Mouse (Mus musculus) CH12.LX (cell line): Measurements from ENCODE around the gene Pilra. TPM values are rescaled to one million over a fixed set of nuclear protein-coding genes. Genes with fewer than 3 reads are reported as not detected.
A peak's percentile ranks its signal among the peaks of the same experiment; 100 is the strongest.
"Not testable (repeated sequence)": the region's sequence is repeated elsewhere in the genome, so short reads cannot be mapped to it uniquely, and the experiment has no call there.

Experiments used
- DNase-seq: peaks from one replicate; pipeline ENCODE4 v3.0.0-alpha.2; 2013; ENCODE audit errors: extremely low read depth
- H3K27ac ChIP-seq: 2 replicates; pipeline ENCODE4 v1.5.1; 2012; ENCODE audit warnings: low read depth, mild to moderate bottlenecking, control low read depth, moderate library complexity; ENCODE audit not compliant: insufficient read depth
- H3K27me3 ChIP-seq: replicated peaks from 2 replicates; pipeline ENCODE3; 2012; ENCODE audit warnings: inconsistent platforms
- H3K36me3 ChIP-seq, 2 experiments: replicated peaks in 1 of 2; 2 replicates each; pipeline versions ENCODE3 to v1.6.1; 2012; ENCODE audit warnings: inconsistent platforms in 1 of 2, low read length in 1 of 2, mild to moderate bottlenecking in 1 of 2, mixed read lengths in 1 of 2, moderate library complexity in 1 of 2; ENCODE audit not compliant: control insufficient read depth in 1 of 2, insufficient read depth in 1 of 2
- H3K4me1 ChIP-seq, 2 experiments: 2 replicates each; pipeline ENCODE4 v1.6.1; 2012; ENCODE audit warnings: inconsistent platforms in 1 of 2, moderate library complexity in 1 of 2; ENCODE audit not compliant: insufficient read depth in 2 of 2, control insufficient read depth in 1 of 2
- H3K4me2 ChIP-seq: 2 replicates; pipeline ENCODE4 v1.6.1; 2012; ENCODE audit warnings: low read depth, mild to moderate bottlenecking, control low read depth; ENCODE audit not compliant: poor library complexity, insufficient read depth, severe bottlenecking
- H3K4me3 ChIP-seq, 3 experiments: fragments of 150-350 bp in 1 of 3; sonication (generic) in 1 of 3; replicated peaks in 1 of 3; 2 replicates each; pipeline versions ENCODE3 to v1.5.1; 2011 to 2012; ENCODE audit warnings: low read depth in 2 of 3, low read length in 2 of 3, mild to moderate bottlenecking in 2 of 3, moderate library complexity in 2 of 3, control low read depth in 1 of 3, improper control_type of control experiment in 1 of 3, inconsistent platforms in 1 of 3, mixed read lengths in 1 of 3; ENCODE audit not compliant: poor library complexity in 1 of 3
- H3K79me2 ChIP-seq: replicated peaks from 2 replicates; pipeline ENCODE4 v1.6.1; 2012; ENCODE audit warnings: mild to moderate bottlenecking, moderate library complexity; ENCODE audit not compliant: control insufficient read depth, poor library complexity, insufficient read depth, severe bottlenecking; ENCODE audit errors: extremely low read depth
- H3K9ac ChIP-seq: 2 replicates; pipeline ENCODE4 v1.6.1; 2012; ENCODE audit warnings: low read depth, mild to moderate bottlenecking, control low read depth, moderate library complexity; ENCODE audit not compliant: insufficient read depth
- H3K9me3 ChIP-seq: replicated peaks from 2 replicates; pipeline ENCODE3; 2012; ENCODE audit warnings: low read length, inconsistent platforms, mixed read lengths
- CTCF ChIP-seq, 2 experiments: IDR thresholded peaks in 1 of 2; conservative IDR thresholded peaks in 1 of 2; 2 replicates each; pipeline ENCODE4 v1.5.1; 2011 to 2012; ENCODE audit warnings: low read depth in 2 of 2, low read length in 2 of 2, improper control_type of control experiment in 1 of 2, inconsistent platforms in 1 of 2, mild to moderate bottlenecking in 1 of 2, moderate library complexity in 1 of 2
- GABPA ChIP-seq: IDR thresholded peaks from 2 replicates; pipeline ENCODE4 v1.6.1; 2012; ENCODE audit warnings: low read depth, low read length, improper control_type of control experiment, inconsistent platforms; ENCODE audit not compliant: insufficient replicate concordance
- MAX ChIP-seq: IDR thresholded peaks from 2 replicates; pipeline ENCODE4 v1.6.1; 2011; ENCODE audit warnings: low read length, improper control_type of control experiment
- MYC ChIP-seq: IDR thresholded peaks from 2 replicates; pipeline ENCODE4 v1.6.1; 2011; ENCODE audit warnings: low read depth, mild to moderate bottlenecking, improper control_type of control experiment, low read length
- RAD21 ChIP-seq: IDR thresholded peaks from 2 replicates; pipeline ENCODE4 v1.6.1; 2011; ENCODE audit warnings: low read depth, mild to moderate bottlenecking, low read length, improper control_type of control experiment, moderate library complexity
- SMC3 ChIP-seq: IDR thresholded peaks from 2 replicates; pipeline ENCODE4 v1.6.1; 2011; ENCODE audit warnings: low read depth, low read length, improper control_type of control experiment
- TBP ChIP-seq: conservative IDR thresholded peaks from 2 replicates; pipeline ENCODE4 v1.6.1; 2011; ENCODE audit warnings: low read depth, low read length, improper control_type of control experiment
- ZC3H11A ChIP-seq: IDR thresholded peaks from 2 replicates; pipeline ENCODE4 v1.6.1; 2012; ENCODE audit warnings: low read depth, mild to moderate bottlenecking, inconsistent platforms, low read length, improper control_type of control experiment
- ZKSCAN1 ChIP-seq: IDR thresholded peaks from 2 replicates; pipeline ENCODE4 v1.6.1; 2012; ENCODE audit warnings: low read depth, inconsistent platforms, low read length, improper control_type of control experiment, borderline replicate concordance
- dilution Hi-C: fragments of 300-500 bp; cut with MboI; formaldehyde crosslinking; loops from 2 replicates; pipeline ENCODE4 v1.14.3; 2020; ENCODE audit warnings: low sequenced_read_pairs; ENCODE audit not compliant: extremely low pct_unique_long_range_greater_than_20kb, extremely low pct_ligation_motif_present
- in situ Hi-C: fragments of 300-500 bp; cut with MboI; formaldehyde crosslinking; loops from 3 replicates; pipeline ENCODE4 v1.14.3; 2019; ENCODE audit warnings: low sequenced_read_pairs, low pct_ligation_motif_present, low pct_unique_long_range_greater_than_20kb, mixed read lengths
- polyA plus RNA-seq: library from polyadenylated mRNA; unstranded; fragments of >175 nt; gene quantifications from 2 replicates; pipeline ENCODE4 v1.2.1, GENCODE M21; 2012; ENCODE audit warnings: low read depth; ENCODE audit not compliant: insufficient read length
- total RNA-seq, 2 experiments: library from RNA; depleted of rRNA; stranded (reverse); fragments of 300-350 nt in 1 of 2; fragments of >200 nt in 1 of 2; gene quantifications; 2 replicates each; pipeline ENCODE4 v1.2.3; 2012 to 2014

The Pilra gene
- total RNA-seq (2012; rRNA removed) (0.08 and 0.13 TPM in 2 replicates), total RNA-seq (2014; rRNA removed) (not detected in 2 replicates), polyA plus RNA-seq (0.42 and 0.66 TPM in 2 replicates)

DNA sequence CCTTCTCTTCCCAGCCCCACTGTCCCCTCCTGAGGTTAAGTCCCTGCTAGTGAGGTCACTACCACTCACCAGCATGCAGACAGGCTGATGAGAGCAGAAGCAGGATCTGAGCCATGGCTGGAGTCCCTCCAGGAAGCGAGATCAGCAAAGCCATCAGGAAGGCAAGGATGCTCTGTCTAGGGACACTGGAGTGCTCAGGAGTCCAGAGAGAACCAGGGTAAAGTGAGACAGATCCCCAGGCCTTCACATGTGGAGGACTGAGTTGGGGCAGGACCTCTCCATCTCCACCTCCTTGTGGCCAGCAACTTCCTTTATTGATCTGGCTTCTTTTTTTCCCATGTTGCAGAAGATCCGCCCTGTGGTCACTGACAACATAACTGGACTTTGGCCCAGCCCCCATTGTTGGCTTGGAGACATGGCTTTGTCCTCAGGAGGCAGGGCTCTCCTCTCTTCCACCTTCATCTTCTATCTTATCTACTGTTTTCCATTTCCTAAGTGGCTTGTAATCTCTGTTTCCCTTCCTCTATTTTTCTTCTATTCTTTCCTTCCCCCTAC is at the start of gene Pilra:
Pilra (minus strand) TSS at position 316 of the 555 bp plus-strand sequence.
- H3K36me3 ChIP-seq, H3K4me1 ChIP-seq, H3K27me3 ChIP-seq, DNase-seq, H3K4me3 ChIP-seq, H3K9me3 ChIP-seq, H3K79me2 ChIP-seq, dilution Hi-C loops, in situ Hi-C loops, H3K4me2 ChIP-seq, H3K27ac ChIP-seq, H3K9ac ChIP-seq: not testable (repeated sequence)

DNA sequence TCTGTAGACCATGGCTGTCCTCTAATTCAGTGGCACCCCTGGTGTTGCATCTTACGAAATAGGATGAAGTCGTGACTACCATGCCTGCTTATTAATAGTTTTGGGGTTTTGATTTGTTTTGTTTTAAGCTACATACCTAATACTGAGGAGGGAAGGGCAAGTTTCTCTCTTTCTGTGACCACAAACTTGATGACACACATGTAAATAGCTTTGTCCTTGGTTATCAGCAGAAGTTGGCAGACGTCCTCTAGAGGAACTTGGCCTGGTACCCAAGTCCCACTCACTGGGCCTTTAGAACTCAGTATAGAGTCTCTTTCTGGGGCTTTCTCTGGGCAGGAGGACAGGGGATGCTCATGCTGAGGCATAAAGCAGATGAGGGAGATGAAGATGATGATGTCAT is 47.3 kb upstream of the Pilra start:
- TF ChIP-seq ZC3H11A, result no peak
- TF ChIP-seq GABPA, result no peak
- Histone ChIP-seq H3K27ac (no peak overlapping the region), H3K9me3 (no peaks in the 10 kb centered on the region), H3K4me2 (no peak overlapping the region), H3K4me1 (peaks cover 0 to 7% of the 10 kb centered on the region in 2 experiments; a peak in 1 of 4 replicates), H3K4me3 (no peak overlapping the region), H3K36me3 (no peaks in the 10 kb centered on the region), H3K27me3 (peaks cover 15% of the 10 kb centered on the region), H3K79me2 (no peaks in the 10 kb centered on the region), H3K9ac (no peak overlapping the region)
- dilution Hi-C loops, result no loop called here
- in situ Hi-C loops, result no loop called here
- no peak for DNase-seq

GRCm38 (mm10) chr5:137882922-137883321 is 46.8 kb upstream of the Pilra start:
- Histone ChIP-seq H3K27ac (no peak overlapping the region), H3K4me2 (no peak overlapping the region), H3K9me3 (no peaks in the 10 kb centered on the region), H3K4me3 (no peak overlapping the region), H3K9ac (no peak overlapping the region), H3K27me3 (peaks cover 10% of the 10 kb centered on the region), H3K4me1 (peaks cover 0 to 7% of the 10 kb centered on the region in 2 experiments; a peak in 1 of 4 replicates), H3K79me2 (no peaks in the 10 kb centered on the region), H3K36me3 (no peaks in the 10 kb centered on the region)
- TF ChIP-seq TBP (no peak), ZKSCAN1 (no peak), CTCF (conservative IDR thresholded peaks at IDR 0.05 in 1 of 2, IDR thresholded peaks at IDR 0.05 in 1 of 2; ENCODE audit: low read depth in 2 of 2, low read length in 2 of 2) (no peak)
- DNase-seq, result no peak
- dilution Hi-C loops (no loop called here), in situ Hi-C loops (no loop called here)

DNA sequence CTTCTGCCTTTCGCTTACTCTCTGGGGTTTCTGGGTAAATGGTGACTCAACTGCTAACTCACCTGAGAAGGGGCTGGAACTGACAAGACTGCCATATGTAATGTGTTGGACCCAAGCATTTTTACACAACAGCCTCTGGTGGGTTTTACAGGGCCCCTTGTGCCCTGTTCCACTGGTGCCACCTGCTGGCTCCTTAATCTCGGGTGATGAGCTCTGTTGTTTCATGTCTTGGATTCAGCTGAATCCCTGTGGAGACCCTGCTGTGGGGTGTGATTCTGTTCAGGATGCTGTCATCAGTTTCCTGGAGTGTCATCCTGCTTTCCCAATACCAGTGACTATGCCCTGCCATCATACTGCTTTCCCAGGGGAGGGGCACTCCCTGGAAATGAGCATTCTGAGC is 41.8 kb upstream of the Pilra start:
- dilution Hi-C loops (no loop called here), in situ Hi-C loops (loop anchor here (5.0 kb wide), 1 partner anchor 86 kb away; no protein-coding TSS in a partner anchor)
- H3K9ac ChIP-seq, result no peak overlapping the region
- H3K4me3 ChIP-seq, result no peak overlapping the region
- H3K79me2 ChIP-seq, result no peaks in the 10 kb centered on the region
- TF ChIP-seq MYC (no peak), MAX (no peak), RAD21 (peak; percentile 89), CTCF (conservative IDR thresholded peaks at IDR 0.05 in 1 of 2, IDR thresholded peaks at IDR 0.05 in 1 of 2; ENCODE audit: low read depth in 2 of 2, low read length in 2 of 2) (peak; percentile 37 to 93; a peak in 3 of 4 replicates), ZC3H11A (peak; percentile 87), TBP (no peak), SMC3 (peak; percentile 97)
- H3K36me3 ChIP-seq, result no peaks in the 10 kb centered on the region
- H3K9me3 ChIP-seq, result no peaks in the 10 kb centered on the region
- no peak overlapping the region for H3K27ac ChIP-seq
- peak; percentile 42 for DNase-seq
- peaks cover 0 to 1% of the 10 kb centered on the region in 2 experiments; a peak in 1 of 4 replicates for H3K4me1 ChIP-seq
- H3K4me2 ChIP-seq, result no peak overlapping the region
- peaks cover 1% of the 10 kb centered on the region for H3K27me3 ChIP-seq
